Mouse (Mus musculus) hindbrain, embryonic 16.5 days (tissue): ENCODE results near the gene Plk2. TPM values are rescaled to one million over a fixed set of nuclear protein-coding genes. Genes with fewer than 3 reads are reported as not detected.

Source experiments
- polyA plus RNA-seq: library from polyadenylated mRNA; unstranded; fragments of >200 nt; fragmentation: Nextera tagmentation; extraction: Ambion mirVana; gene quantifications from 2 replicates; pipeline ENCODE4 v1.2.1, GENCODE M21; 2015

The Plk2 gene
- polyA plus RNA-seq, 1 experiment from 2014 or later: 125 TPM

Other genes starting within 250 kb of the Plk2 start
- 192 and 206 TPM in 2 replicates for gene Rab3c, start 114.0 kb upstream of the Plk2 start, polyA plus RNA-seq
- 0.08 TPM in 1 of 2 replicates, not detected in the other for gene Gapt, start 37.8 kb upstream of the Plk2 start, polyA plus RNA-seq